Mouse (Mus musculus): ENCODE measurements around the gene Pamr1. TPM values are rescaled to one million over a fixed set of nuclear protein-coding genes. Genes with fewer than 3 reads are reported as not detected.

Gene Pamr1
- polyA plus RNA-seq, 1 experiment from 2014 or later, result 44.2 TPM

DNA sequence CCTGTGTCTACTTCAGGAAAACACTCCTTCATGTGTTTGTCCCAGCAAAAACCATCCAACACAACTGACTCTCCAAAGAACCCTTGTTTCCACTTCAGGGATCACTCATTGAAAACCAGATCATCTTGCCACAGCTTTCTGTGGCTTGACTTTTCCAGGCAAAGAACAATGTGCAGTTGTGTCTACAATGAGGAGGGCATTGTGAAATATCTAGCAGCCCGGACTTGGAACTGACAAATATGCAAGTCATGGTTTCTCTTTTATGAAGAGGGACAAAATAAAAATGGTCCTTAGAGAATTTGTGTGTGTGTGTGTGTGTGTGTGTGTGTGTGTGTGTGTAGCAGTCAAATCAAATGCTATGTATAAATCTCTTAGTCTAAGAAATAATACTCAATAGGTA is 44.7 kb downstream of the Pamr1 start:
- no peaks in the 10 kb centered on the region for H3K27me3 ChIP-seq (replicated peaks; ENCODE audit: insufficient read depth, low read length)
- DNase-seq (ENCODE audit: low spot score), result peak; percentile 51
- WGBS, result 42% methylated on average over 1 of the region's 1 CpGs
- no peak overlapping the region for H3K9ac ChIP-seq (replicated peaks; ENCODE audit: low read depth)
- no peak overlapping the region for H3K4me2 ChIP-seq (replicated peaks; ENCODE audit: low read depth, low read length)
- no peak for TF ChIP-seq EP300 (IDR thresholded peaks at IDR 0.05)
- TF ChIP-seq CTCF (IDR thresholded peaks at IDR 0.05), result no peak
- H3K4me3 ChIP-seq (ENCODE audit: low read depth, low read length), result no peak overlapping the region
- no peak overlapping the region for H3K27ac ChIP-seq (ENCODE audit: low read length)
- no peaks in the 10 kb centered on the region for H3K36me3 ChIP-seq (ENCODE audit: insufficient read depth, low read length)
- no peaks in the 10 kb centered on the region for H3K4me1 ChIP-seq (ENCODE audit: insufficient read depth, low read depth, low read length)
- ATAC-seq, result 0 out of 2 replicates have a peak, but pooled peaks have one; percentile 25
- no peaks in the 10 kb centered on the region for H3K9me3 ChIP-seq (ENCODE audit: low read length)

DNA sequence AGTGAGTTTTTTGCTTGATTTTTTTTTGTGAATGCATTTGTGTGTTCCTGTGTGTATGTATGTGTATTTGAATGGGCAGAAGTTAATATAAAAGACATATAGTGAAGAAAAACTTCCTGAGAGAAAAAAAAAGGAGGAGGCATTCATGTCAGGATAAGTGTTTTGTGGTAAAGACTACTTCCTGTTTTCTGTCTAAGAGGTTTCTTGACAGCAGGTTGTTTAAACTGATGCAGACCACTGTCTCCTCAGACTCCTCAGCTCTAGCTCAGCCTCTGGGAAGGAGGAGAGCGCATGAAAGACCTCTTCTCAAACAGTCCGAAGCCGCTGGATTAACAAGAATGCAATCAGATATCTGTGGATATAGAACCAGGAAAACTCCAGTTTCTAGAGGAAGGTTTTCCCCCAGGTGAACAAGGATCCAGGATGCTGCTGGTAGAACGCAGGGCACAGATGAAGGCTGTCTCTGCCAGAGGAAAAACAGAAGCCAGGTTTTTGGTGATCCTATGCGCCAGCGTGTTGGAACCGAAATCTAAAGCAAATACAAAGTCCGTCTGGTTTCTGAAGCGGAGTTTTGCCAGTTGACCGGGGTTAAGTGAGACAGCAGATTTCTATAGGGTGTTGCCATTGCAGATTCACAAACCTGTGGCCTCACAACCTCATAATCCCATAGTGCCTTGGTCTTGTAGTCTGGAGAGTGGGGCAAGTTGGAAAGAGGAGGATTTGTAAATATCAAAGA is 45.8 kb downstream of the Pamr1 start:
- no peaks in the 10 kb centered on the region for H3K27me3 ChIP-seq (replicated peaks; ENCODE audit: insufficient read depth, low read length)
- no peaks in the 10 kb centered on the region for H3K36me3 ChIP-seq (ENCODE audit: insufficient read depth, low read length)
- H3K9me3 ChIP-seq (ENCODE audit: low read length), result no peaks in the 10 kb centered on the region
- no peak overlapping the region for H3K4me2 ChIP-seq (replicated peaks; ENCODE audit: low read depth, low read length)
- TF ChIP-seq EP300 (IDR thresholded peaks at IDR 0.05) (no peak), CTCF (IDR thresholded peaks at IDR 0.05) (no peak)
- no peaks in the 10 kb centered on the region for H3K4me1 ChIP-seq (ENCODE audit: insufficient read depth, low read depth, low read length)
- 89% methylated on average over 10 of the region's 10 CpGs for WGBS
- no peak overlapping the region for H3K9ac ChIP-seq (replicated peaks; ENCODE audit: low read depth)
- ATAC-seq, result no peak
- DNase-seq (ENCODE audit: low spot score), result no peak
- no peak overlapping the region for H3K4me3 ChIP-seq (ENCODE audit: low read depth, low read length)
- H3K27ac ChIP-seq (ENCODE audit: low read length), result no peak overlapping the region

DNA sequence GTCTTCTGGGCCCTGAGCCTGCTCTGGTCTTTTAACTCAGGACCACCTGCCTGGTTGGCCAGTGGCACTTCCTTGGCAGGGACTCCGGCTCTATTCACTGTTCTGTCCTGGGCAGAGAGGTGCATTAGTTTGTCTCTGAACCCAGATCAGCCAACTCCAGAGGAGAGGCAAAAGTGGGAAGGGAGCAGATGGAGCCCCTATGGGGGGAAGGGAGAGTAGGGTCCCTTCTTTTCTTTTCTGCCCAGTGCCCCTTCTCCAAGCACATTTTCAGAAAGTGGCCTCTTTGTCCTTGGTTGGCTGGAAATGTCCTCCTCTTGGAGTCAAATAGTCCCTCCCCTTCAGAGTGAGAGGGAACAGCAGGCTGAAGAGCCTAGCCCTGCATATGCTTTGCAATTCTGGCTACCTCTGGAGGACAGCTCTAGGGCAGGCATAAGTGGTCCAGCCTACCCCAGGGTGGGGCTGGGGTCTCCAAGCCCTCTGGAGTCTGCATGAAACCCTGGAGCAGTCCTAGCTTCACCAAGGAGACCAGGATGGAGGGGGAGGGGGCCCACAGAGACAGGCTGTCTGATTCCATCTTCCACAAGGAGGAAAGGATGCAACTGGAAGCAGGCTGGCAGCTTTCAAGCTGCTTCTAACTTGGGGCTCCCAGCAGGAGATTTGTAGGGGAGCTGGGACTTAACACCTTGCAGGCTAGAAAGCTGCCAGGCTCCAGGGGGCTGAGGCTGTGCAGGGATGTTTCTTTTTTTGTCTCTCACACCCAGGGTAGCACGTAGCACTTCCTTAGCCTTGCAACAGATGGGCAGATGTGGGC is 49.3 kb downstream of the Pamr1 start:
- Histone ChIP-seq H3K36me3 (ENCODE audit: insufficient read depth, low read length) (no peaks in the 10 kb centered on the region), H3K9me3 (ENCODE audit: low read length) (no peaks in the 10 kb centered on the region), H3K27me3 (replicated peaks; ENCODE audit: insufficient read depth, low read length) (no peaks in the 10 kb centered on the region), H3K4me2 (replicated peaks; ENCODE audit: low read depth, low read length) (no peak overlapping the region), H3K9ac (replicated peaks; ENCODE audit: low read depth) (no peak overlapping the region), H3K4me3 (ENCODE audit: low read depth, low read length) (no peak overlapping the region), H3K27ac (ENCODE audit: low read length) (no peak overlapping the region), H3K4me1 (ENCODE audit: insufficient read depth, low read depth, low read length) (no peaks in the 10 kb centered on the region)
- ATAC-seq (no peak), DNase-seq (ENCODE audit: low spot score) (no peak)
- TF ChIP-seq EP300 (IDR thresholded peaks at IDR 0.05), result no peak
- TF ChIP-seq CTCF (IDR thresholded peaks at IDR 0.05), result no peak
- 34% methylated on average over 2 of the region's 2 CpGs for WGBS

DNA sequence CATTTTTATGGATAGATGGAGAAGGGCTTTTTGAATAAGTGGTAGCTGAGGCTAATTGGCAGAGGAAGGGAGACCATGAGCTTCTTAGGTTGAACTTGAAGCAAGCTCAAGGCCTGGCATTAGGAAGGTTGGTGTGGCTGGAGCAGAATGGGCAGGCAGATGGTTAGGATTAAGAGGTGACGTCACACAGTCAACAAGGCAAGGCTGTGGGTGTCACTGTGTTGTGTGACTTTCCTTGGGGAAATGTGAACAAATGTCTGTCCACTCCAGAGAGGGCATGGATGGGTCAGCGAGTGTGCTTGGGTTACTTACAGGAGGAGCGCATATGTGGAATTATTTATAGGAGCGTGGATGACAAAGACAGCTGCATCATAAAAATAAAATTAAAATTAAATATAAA is 50.7 kb downstream of the Pamr1 start:
- no peak overlapping the region for H3K9ac ChIP-seq (replicated peaks; ENCODE audit: low read depth)
- TF ChIP-seq EP300 (IDR thresholded peaks at IDR 0.05) (no peak), CTCF (IDR thresholded peaks at IDR 0.05) (no peak)
- no peak overlapping the region for H3K27ac ChIP-seq (ENCODE audit: low read length)
- no peak overlapping the region for H3K4me2 ChIP-seq (replicated peaks; ENCODE audit: low read depth, low read length)
- no peaks in the 10 kb centered on the region for H3K9me3 ChIP-seq (ENCODE audit: low read length)
- no peak overlapping the region for H3K4me3 ChIP-seq (ENCODE audit: low read depth, low read length)
- H3K27me3 ChIP-seq (replicated peaks; ENCODE audit: insufficient read depth, low read length), result no peaks in the 10 kb centered on the region
- no peaks in the 10 kb centered on the region for H3K4me1 ChIP-seq (ENCODE audit: insufficient read depth, low read depth, low read length)
- WGBS, result 85% methylated on average over 4 of the region's 4 CpGs
- ATAC-seq (no peak), DNase-seq (ENCODE audit: low spot score) (no peak)
- H3K36me3 ChIP-seq (ENCODE audit: insufficient read depth, low read length), result no peaks in the 10 kb centered on the region

DNA sequence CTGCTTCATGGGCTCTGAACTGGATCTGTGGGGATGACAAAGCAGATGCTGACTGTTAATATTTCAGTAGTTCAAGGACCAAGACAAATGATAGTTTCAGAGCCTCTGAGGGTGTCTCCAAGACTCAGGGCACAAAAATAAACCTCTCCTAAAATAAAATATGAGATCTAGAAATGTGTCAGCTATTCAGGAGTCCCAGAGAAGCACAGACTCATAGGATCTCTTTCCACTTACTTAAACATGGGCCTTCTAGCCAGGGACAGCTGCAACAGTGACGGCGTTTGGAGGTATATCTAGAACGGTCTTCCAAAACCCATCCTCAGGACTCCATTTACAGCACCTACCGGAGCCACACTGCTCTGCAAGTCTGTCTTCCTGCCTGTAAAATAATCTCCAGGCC is 60.7 kb downstream of the Pamr1 start:
- no peak for TF ChIP-seq EP300 (IDR thresholded peaks at IDR 0.05)
- TF ChIP-seq CTCF (IDR thresholded peaks at IDR 0.05), result no peak
- H3K27ac ChIP-seq (ENCODE audit: low read length), result no peak overlapping the region
- H3K4me1 ChIP-seq (ENCODE audit: insufficient read depth, low read depth, low read length), result no peaks in the 10 kb centered on the region
- no peaks in the 10 kb centered on the region for H3K9me3 ChIP-seq (ENCODE audit: low read length)
- no peak for ATAC-seq
- no peaks in the 10 kb centered on the region for H3K27me3 ChIP-seq (replicated peaks; ENCODE audit: insufficient read depth, low read length)
- H3K9ac ChIP-seq (replicated peaks; ENCODE audit: low read depth), result no peak overlapping the region
- H3K4me3 ChIP-seq (ENCODE audit: low read depth, low read length), result no peak overlapping the region
- H3K36me3 ChIP-seq (ENCODE audit: insufficient read depth, low read length), result no peaks in the 10 kb centered on the region
- 93% methylated on average over 4 of the region's 4 CpGs for WGBS
- DNase-seq (ENCODE audit: low spot score), result no peak
- H3K4me2 ChIP-seq (replicated peaks; ENCODE audit: low read depth, low read length), result no peak overlapping the region

DNA sequence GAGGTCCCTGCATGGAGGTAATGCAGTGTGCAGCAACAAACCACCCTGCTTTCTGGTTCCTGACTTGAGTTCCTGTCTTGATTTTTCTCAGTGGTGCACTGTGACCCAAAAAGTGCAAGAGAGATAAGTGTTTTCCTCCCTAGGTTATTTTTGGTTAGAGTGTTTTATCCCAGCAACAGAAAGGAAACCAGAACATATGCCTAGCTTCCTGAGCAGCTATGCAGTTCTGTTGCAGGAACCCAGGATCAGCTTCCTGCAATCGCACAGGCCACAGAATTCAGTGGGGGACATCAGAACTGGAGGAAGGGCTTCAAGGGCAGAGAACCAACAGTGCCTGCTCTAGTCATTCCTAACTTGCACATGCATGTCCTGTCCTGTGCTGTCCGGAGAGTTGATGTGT is 66.8 kb downstream of the Pamr1 start:
- Histone ChIP-seq H3K4me2 (replicated peaks; ENCODE audit: low read depth, low read length) (no peak overlapping the region), H3K9ac (replicated peaks; ENCODE audit: low read depth) (no peak overlapping the region), H3K4me3 (ENCODE audit: low read depth, low read length) (no peak overlapping the region), H3K4me1 (ENCODE audit: insufficient read depth, low read depth, low read length) (no peaks in the 10 kb centered on the region), H3K9me3 (ENCODE audit: low read length) (no peaks in the 10 kb centered on the region), H3K27me3 (replicated peaks; ENCODE audit: insufficient read depth, low read length) (no peaks in the 10 kb centered on the region), H3K27ac (ENCODE audit: low read length) (no peak overlapping the region), H3K36me3 (ENCODE audit: insufficient read depth, low read length) (no peaks in the 10 kb centered on the region)
- WGBS, result 53% methylated on average over 2 of the region's 2 CpGs
- DNase-seq (ENCODE audit: low spot score), result no peak
- TF ChIP-seq CTCF (IDR thresholded peaks at IDR 0.05), result no peak
- ATAC-seq, result no peak
